Mouse (Mus musculus) kidney, adult 2 months (tissue): ENCODE measurements at regions not wholly inside any gene's neighbourhood (a gene's known extent, or its start where the extent isn't known, plus 50 kb on each side); places are given as distances from the start of the nearest gene placed in this dataset.

Source experiments
- CTCF ChIP-seq: fragments of 200-500 bp; conservative IDR thresholded peaks from 2 replicates; pipeline ENCODE4 v1.5.1; 2011; ENCODE audit warnings: low read depth, mild to moderate bottlenecking, control low read depth, low read length, moderate library complexity, mixed read lengths; ENCODE audit not compliant: insufficient read depth, insufficient read length
- POLR2A ChIP-seq: fragments of 200-500 bp; IDR thresholded peaks from one replicate; pipeline ENCODE4 v1.6.1; 2011; ENCODE audit warnings: low read depth, low read length, control low read depth

GRCm38 (mm10) chr9:61033593-61033992 lies 239.3 kb downstream of the Uaca start:
- no peak for TF ChIP-seq CTCF
- TF ChIP-seq POLR2A = no peak
